Mouse (Mus musculus) cortical plate, adult 2 months (tissue): Measurements from ENCODE around the gene Gm10961.

Source experiments
- CTCF ChIP-seq: fragments of 200-500 bp; IDR thresholded peaks from 2 replicates; pipeline ENCODE4 v1.5.1; 2011; ENCODE audit warnings: mild to moderate bottlenecking, control low read depth, low read length; ENCODE audit not compliant: insufficient read depth; ENCODE audit errors: extremely low read depth
- POLR2A ChIP-seq: fragments of 200-500 bp; IDR thresholded peaks from 2 replicates; pipeline ENCODE4 v1.6.1; 2011; ENCODE audit warnings: mild to moderate bottlenecking, low read length, control low read depth; ENCODE audit not compliant: insufficient read depth; ENCODE audit errors: extremely low read depth

GRCm38 (mm10) chr3:107586504-107586903 is 44.6 kb upstream of the Gm10961 start:
- TF ChIP-seq POLR2A (no peak), CTCF (no peak)
